Mouse (Mus musculus) NIH3T3 (cell line): ENCODE data around the gene Akt2.

Experiments
- DNase-seq: peaks from one replicate; pipeline ENCODE4 v3.0.0-alpha.2; 2012; ENCODE audit warnings: low read depth

Gene Akt2

DNA sequence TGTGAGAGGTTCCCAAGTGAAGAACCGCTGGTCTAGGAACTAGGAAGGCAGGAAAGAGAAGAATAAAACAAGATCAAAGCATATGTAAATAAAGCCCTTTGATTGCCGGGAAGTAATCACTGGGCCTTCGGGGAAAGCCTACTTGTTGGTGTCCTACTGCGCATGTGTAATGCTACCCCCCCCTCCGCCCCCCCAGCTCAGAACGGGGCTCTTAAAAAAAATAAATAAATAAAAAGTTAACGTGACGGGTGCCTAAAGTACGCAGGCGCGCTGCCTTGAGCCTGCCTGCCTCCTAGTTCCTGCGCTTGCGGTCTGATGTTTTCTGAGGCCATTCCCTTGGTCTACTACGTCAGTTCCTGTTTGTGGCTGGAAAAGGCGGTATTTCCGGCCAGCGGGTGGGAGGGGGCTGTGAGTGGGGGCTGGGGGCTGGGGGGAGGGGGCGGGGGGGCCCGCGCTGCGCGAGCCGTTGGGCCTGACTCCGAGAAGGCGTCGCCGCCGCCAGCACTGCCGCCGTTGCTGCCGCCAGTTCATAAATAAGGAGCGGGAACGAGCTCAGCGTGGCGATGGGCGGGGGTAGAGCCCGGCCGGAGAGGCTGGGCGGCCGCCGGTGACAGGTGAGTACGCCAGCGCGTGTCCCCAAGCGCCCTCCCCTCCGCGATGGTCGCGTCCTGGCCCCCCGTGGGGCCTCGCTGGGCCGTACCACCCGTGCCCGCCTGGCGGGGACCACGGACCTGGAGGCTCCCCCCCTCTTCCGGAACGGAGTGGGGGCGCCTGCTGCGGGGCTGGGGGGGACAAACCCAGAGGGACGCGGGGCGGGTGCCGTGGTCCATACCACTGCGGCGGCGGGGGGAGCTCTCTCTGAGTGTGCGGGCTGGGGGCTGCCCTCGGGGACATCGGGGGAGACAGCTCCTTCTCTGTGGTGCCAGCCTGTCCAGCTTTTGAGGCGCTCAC lies at the start of gene Akt2:
Akt2 (plus strand) TSS at position 287 of the 951 bp plus-strand sequence.
- peak; percentile 98 for DNase-seq

DNA sequence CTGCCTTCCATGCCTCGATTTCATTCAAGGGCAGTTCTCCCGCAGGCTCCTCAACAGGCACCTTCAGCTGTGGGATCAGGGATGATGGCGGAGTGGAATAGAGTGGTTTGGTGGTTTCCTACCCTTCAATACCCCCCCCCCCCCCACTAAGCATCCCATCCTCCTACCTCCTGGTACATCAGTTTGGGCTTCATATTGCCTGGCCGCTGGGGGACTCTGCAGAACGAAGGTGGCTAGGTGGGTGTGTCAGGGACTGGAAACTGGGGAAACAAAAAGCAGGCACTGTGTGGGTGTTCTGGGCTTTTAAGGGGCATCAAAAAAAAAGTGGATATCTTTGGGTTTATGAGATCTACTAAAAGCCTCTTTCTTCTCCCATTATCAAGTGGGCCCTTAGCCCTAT lies 49.4 kb upstream of the Akt2 start:
- no peak for DNase-seq

DNA sequence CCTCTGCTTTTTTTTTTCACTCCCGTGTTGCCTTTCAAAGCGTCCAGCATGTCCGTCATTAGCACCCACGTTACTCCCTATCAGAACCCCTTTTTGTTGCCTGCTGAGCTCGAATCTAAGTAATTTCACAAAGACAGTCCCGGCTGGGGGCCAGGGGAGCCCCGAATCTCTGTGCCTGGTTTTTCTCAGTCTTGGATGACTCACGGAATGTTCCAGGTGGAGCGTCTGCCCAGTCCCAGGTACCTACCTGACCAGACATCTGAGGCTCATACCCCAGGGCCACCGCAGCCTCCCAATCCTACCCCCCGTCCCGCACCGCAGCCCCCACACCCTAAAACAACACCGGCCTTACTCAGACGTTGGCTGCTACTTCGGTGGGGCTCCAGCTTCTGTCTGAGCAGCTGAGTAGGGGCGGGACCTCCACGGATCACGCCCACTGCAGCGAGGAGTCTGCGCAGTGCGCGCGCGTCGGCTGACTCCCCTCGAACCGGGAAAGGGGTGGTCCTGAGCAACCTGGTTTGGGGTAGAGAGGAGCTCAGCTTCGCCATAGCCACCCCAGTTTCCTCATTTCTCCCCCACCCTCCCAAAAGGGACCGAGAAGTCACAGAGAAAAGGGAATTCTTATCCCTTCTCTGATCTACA lies 48.8 kb upstream of the Akt2 start:
- DNase-seq = peak; percentile 52

DNA sequence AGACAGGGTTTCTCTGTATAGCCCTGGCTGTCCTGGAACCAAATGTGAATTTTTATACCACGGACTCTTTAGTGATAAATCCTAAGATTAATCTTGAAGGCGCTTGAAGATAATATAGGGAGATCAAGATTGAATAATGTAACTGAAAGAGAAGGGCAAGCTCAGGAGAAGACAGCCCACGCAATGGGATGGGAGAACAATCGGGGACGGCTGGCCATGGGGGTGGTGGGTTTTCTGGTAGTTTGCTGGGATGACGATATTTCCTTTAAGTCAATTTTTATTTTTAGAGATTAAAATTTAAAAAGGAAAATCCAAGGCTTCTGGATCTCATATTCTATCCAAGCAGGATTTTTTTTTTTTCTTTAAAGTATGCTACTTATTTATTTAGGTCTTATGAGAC lies 48.3 kb upstream of the Akt2 start:
- DNase-seq = no peak

DNA sequence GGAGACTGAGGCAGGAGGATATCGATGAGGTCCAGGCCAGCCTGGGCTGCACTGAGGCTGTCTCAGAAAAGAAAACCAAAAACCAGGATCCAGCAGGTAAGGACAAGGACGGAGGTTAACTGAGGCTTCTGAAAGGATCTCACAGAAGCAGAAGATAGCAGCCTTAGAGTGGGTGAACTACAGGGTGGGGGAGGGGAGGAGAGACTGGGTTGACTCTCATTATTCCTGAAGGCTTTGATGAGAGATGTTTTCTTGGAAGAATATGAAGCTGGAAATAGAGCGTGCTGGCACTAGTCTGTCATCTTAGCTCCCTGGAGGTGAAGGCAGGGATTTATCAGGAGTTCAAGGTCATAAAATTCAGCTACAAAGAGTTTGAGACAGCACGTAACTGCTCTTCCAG lies 47.5 kb upstream of the Akt2 start:
- no peak for DNase-seq

DNA sequence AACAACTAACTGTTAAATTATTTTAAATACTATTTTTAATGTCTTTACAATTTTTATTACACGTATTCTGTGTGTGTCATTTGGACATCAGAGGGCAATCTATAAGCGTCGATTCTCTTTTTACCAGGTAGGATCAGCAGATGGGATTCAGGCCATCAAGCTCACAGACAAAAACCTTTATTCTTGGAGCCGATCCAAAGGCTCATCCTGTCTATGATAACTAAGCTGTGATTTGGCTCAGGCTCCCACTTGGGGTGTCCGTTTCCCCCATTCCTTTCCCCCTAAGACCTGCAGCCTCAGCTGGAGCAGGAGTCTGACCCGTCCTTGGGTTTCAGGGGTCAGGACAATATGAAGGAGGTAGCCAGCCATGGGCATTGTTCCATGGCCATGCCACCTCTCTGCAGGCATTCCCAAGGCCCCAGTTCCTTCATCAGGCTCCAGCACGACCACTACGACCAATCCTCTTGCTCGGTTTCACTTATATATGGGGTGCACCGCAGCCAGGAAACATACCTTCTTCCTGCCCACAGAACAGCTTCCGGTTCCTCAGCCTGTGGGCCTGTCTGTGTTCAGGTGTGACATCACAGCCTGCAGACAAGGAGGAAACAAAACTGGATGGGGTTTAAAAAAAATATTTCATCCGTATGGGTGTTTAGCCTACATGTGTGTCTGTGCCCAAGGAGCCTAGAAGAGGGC lies 46.5 kb upstream of the Akt2 start:
- DNase-seq = no peak

DNA sequence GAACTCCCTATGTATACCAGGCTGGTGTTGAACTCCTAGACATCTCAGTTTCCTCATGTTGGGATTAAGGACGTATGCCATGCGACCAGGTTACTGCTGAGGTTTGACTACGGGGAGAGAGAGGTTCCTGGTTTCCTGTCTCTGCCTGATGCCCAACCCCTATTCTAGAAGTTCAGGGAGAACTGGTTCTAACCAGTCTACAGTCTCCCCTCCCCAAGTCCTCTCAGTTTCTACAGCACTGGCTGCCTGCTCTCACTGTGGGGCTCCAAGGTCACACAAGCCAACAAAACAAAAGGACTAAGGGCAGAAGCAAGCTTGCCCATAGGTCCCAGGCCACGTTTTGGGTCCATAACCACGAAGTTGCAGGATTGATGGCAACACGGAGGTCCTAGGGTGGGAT lies 41.8 kb upstream of the Akt2 start:
- no peak for DNase-seq

DNA sequence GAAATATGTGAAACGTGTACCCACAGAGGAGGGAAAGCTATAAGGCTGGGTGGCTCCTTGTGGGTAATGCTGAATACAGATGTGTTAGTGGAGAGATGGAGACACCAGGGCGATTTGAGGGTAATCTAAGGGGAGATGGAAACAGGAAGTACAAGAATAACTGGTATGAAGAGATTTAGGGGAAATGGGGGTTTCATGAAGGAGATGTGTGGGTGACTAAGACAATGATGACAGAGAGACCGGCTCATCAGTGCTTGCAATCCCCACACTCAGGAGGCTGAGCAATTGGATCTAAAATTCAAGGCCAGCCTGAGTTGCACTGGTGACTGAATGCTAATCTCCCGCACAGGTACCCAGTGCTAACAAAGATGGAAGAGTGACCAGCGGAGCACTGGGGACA lies 39.3 kb upstream of the Akt2 start:
- no peak for DNase-seq

DNA sequence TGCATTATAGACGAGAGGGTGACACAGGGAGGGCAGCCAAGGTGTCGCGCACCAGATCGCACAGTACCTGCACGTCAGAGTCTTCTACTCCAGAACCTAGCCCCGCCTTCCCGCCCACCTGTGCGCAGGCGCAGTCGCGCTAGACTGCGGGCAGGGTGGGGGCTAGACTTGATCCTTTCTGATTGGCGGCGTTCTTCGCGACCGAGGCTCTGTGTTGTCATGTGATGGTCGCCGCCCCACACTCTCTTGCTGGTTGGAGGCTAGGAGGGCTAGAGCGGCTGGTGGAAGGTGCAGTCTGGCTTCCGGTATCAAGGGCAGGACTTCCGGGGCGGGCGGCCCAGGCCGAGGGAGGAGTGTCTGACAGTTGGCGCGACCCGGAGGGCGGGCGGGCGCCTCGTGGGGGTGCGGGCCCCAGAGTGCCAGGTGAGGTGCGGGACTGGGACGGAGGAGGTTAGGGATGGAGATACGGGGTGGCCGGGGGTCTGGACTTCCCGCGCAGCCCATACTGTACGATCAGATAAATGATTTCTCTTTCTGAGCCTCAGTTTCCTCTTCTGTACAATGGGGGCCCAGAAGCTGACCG lies 38.3 kb upstream of the Akt2 start, which contains the start of the genes Pld3 and 2310022A10Rik:
Pld3 (minus strand) TSS at position 288 of the 583 bp plus-strand sequence.
2310022A10Rik (plus strand) TSS at position 303 of the 583 bp plus-strand sequence.
- DNase-seq = peak; percentile 97

DNA sequence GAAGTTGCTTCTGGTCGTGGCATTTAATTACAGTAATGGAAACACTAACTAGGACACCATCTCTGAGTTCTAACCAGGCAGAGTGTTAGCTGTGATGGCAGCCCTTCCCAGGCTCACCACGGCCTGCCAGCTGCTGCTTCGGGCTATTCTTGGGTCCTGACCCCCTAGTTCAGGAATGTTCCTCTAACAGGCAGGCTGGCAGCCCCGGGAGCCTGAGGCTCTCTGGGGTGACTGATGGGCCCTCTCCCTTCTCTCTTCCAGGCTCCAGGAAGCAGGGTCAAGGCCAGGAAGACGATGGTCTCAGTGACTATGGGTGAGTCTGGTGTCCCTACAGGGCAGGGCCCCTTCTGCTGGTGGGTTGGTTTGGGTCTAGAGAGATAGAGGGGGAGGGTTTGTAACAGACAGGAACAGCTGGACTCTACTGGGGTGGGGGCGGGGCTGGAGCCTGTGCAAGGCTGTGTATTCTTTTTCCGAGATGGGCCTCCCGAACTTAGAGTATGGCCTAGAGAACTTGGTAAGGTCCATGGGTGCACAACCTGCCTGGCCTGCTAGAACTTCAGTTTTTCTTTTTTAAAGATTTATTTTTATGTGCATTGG lies 31.0 kb upstream of the Akt2 start:
- DNase-seq = no peak

DNA sequence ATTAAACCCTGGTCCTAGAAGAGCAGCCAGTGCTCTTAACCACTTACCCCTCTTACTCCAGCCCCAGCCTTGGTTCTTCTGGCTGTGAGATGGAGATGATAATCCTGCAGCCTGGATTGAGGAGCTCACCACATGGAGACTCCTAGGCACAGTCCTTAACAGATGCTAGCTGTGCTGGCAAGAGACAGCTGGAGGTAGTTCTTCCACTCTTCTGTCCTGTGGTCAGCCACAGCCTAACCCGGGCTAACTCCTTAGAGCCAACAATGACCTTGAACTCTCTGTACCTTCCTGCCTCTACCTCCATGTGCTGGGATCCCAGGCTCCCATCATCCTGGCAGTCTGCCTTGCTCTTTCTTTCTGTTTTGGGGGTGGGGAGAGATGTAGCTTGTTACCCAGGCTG lies 30.4 kb upstream of the Akt2 start:
- no peak for DNase-seq

DNA sequence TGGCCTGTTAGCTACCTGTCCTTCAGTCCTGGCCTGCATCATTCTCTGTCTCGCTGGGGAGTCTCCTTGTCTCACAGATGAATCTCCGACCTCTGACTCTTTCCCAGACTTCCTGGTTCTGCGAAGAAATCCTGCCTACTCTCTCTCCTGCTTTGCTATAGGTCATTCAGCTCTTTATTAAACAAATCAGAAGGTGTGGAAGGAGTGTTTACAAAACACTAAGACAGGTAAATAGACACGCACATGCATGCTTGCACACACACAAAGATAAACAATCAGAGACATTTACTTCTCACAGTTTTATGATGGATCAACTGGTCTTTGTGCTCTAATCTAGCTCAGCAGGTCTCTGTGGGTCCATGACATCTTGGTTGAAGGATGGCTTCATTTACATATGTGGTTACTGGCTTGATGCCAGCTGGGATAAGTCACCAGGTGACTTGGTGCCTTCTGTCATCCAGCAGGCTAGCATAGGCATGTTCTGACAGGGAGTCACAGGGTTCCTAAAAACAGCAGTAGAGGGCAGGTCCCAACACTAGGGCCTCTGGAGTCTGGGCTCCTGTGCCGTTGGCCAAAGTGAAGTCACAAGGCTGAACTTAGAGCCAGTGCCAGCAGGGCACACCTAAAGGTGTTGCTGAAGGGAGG lies 21.6 kb upstream of the Akt2 start:
- no peak for DNase-seq

DNA sequence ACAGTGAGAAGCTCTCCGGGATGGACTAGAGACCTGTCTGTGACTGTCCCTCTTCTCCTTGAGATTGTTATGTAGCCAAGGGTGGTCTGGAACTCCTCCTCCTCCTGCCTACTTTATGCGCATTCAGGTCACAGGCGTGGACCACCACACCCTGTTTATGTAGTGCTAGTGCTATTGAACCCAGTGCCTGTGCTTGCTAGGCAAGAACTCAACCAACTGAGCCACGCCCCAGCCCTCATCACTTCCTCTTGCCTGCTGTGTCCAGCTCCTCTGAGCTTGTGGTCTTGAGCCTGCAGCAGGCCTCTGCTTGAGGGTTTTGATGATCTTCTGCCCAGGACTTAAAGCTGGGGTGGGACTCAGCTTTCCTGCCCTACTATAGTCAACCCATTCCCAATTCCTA lies 19.2 kb upstream of the Akt2 start:
- no peak for DNase-seq

DNA sequence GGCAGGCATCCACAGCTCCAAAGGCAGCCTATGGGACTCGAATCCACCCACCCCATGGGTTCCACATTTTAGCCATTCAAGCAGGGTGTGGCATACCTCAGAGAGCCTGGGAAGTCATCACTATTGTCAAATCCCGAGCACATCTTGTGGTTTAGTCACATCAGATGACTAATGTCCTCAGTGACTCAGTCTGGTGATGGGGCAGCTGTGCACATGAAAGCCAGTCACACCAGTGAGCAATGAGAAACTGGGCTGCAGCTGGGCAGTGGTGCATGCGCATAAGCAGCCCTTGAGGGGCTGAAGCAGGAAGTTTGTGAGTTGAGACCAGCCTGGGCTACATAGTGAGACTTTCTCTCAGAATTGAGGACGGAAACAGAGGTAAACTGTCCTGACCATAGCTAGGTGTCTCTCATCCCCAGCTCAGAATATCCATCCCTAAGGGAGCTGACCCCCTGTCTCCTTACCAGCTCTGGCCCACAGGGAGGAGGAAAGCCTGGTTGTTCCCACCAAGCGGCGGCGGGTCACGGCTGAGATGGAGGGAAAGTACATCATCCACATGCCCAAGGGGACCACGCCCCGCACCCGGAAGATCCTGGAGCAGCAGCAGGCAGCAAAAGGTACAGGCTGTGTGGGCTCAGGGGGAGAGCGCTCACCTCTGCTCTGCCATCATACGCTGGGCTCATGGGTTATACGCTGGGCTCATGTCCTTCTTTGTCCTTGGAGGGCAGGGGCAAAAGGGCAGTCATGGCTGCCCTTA lies 17.1 kb upstream of the Akt2 start:
- DNase-seq = peak; percentile 41

DNA sequence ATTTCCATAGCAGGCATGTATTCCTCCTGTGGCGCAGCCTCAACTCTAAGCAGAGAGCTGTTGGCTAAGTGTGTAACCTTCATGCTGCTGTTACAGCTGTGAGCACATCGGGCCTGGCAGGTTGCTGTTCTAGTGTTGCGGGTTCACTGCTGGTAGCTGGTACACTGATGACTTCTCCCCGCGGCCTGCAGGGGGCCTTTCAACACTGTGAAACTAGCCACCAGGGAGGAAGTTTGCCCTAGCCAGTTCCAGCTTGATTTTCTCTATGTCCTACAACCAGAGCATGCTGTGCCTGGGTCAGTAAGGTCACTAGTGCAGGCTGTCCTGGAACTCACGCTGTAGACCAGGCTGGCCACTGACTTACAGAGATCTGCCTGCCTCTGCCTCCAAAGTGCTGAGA lies 14.4 kb upstream of the Akt2 start:
- peak; percentile 40 for DNase-seq

DNA sequence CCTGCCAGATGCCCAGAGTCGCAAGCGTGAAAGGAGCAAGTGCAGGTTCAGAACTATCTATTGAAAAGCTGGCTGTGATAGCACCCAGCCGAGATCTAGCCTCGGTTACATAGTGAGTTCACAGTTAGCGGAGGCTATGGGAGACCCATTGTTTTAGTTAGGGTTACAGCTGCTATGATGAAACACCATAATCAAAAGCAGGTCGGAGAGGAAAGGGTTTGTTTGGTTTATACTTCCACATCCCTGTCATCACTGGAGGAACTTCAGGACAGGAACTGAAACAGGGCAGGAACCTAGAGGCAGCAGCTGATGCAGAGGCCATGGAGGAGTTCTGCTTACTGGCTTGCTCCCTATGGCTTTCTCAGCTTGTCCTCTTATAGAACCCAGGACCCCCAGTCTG lies 13.8 kb upstream of the Akt2 start:
- no peak for DNase-seq

DNA sequence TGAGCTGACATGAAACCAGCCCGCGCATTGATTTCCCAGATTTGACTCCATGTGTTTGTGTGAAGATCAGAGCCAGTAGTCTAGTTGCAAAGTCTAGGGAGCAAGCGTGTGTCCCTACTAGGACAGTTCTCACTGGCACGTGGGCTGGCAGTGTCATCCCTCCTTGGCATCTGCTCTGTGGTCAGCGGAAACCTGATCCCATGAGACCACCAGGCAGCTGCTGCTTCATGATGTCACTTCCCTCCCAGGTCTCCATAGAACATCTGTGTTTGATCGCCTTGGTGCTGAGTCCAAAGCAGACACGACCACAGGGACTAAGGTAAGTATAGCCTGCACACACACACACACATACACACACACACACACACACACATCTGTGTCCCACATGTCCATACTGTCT lies 12.9 kb upstream of the Akt2 start:
- no peak for DNase-seq

DNA sequence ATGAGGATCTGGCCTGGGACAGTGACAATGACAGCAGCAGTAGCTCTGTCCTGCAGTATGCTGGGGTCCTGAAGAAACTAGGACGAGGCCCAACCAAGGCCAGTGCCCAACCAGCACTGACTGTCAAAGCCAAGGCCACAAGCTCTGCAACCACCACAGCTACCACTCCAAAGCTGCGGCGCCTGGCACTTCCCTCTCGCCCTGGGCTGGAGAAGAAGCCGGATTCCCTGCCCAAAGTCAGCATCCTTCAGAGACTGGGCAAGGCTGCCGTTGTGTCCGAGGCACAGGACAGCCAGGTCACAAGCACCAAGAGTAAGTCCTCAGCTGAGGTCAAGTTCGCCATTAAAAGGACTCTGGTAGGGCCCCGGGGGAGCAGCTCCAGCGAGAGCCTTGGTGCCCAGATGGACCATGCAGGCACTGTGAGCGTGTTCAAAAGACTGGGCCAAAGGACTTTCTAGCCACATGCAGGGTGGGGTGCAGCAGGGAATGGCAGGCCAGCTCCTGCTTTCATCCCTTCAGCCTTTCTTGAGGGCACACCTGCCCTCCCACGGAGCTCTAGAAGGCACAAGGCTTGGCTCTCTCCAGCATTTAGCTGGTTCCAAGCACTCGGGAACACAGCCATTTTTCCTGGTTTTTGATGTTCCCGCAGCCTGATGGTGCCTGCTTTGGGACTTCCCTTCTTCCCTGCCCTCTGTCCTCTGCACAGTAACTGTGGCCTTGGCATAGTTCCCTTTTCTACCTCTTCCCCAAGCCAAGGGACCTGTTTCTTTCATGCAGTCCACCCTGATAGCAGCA lies 10.8 kb upstream of the Akt2 start:
- DNase-seq = no peak

DNA sequence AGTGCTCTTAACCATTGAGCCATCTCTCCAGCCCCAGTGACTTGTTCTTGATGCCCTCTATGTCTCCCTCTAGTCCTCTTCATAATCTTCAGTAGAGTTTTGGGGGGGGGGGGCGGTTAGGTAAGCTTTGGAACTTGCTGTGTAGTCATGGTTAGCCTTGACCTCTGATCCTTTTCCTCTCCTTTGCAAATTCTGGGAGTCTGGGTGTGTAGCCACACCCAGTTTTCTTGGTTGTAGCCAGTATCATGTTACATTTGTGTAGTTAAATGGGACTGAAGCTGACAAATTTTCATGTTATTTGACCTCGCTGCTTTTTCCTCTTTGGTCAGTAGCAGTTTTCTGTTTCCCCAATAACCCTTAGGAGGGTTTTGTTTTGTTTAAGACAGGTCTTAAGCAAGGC lies 4.5 kb upstream of the Akt2 start:
- peak; percentile 41 for DNase-seq

DNA sequence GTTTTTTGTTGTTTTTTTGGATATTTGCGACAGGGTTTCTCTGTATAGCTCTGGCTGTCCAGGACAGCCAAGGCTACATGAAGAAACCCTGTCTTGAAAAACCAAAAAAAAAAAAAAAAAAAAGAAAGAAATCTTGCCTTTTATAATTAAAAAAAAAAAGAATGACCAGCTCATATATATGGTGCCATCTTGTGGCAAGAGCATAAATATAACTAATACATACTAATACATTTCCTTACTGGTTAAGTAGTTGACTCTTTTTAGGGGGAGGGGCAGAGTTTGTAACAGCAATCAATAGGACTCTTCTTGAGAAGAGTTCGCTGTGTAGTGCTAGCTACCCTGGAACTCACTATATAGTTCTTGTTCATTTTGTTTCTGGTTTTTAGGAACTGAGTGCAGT lies 3.6 kb upstream of the Akt2 start:
- DNase-seq = peak; percentile 62
